Mouse (Mus musculus): ENCODE data around the gene 9330182O14Rik. TPM values are rescaled to one million over a fixed set of nuclear protein-coding genes. Genes with fewer than 3 reads are reported as not detected.
A peak's percentile ranks its signal among the peaks of the same experiment; 100 is the strongest.

Gene 9330182O14Rik
- not detected in 2 replicates for polyA plus RNA-seq (2015; fragmentation: Nextera tagmentation; extraction: Ambion mirVana)

GRCm38 (mm10) chr15:40134152-40134792 lies at the start of gene 9330182O14Rik:
Gene 9330182O14Rik (plus strand): TSS chr15:40134365.
- no peak within 1 kb of the TSS for H3K9ac ChIP-seq
- no peaks in the 10 kb centered on the region for H3K9me3 ChIP-seq (replicated peaks)
- H3K4me2 ChIP-seq = no peak within 1 kb of the TSS
- no peak within 1 kb of the TSS for H3K4me3 ChIP-seq
- no peaks in the 10 kb centered on the region for H3K27me3 ChIP-seq
- no peaks in the 10 kb centered on the region for H3K4me1 ChIP-seq
- H3K27ac ChIP-seq = no peak within 1 kb of the TSS
- 64% methylated on average over 10 of the region's 10 CpGs for WGBS
- ATAC-seq = no peak
- no peaks in the 10 kb centered on the region for H3K36me3 ChIP-seq (ENCODE audit: poor library complexity, severe bottlenecking)

GRCm38 (mm10) chr15:40103304-40103703 lies 30.9 kb upstream of the 9330182O14Rik start:
- Histone ChIP-seq H3K4me3 (no peak overlapping the region), H3K9me3 (replicated peaks) (no peaks in the 10 kb centered on the region), H3K9ac (no peak overlapping the region), H3K27ac (no peak overlapping the region), H3K27me3 (no peaks in the 10 kb centered on the region), H3K4me2 (no peak overlapping the region), H3K36me3 (ENCODE audit: poor library complexity, severe bottlenecking) (no peaks in the 10 kb centered on the region), H3K4me1 (no peaks in the 10 kb centered on the region)
- ATAC-seq = no peak
- WGBS = 92% methylated on average over 2 of the region's 2 CpGs

- H3K4me2 ChIP-seq = no peak overlapping the region
- no peak overlapping the region for H3K4me3 ChIP-seq
- no peaks in the 10 kb centered on the region for H3K9me3 ChIP-seq (replicated peaks)
- no peaks in the 10 kb centered on the region for H3K27me3 ChIP-seq
- no peaks in the 10 kb centered on the region for H3K4me1 ChIP-seq
- H3K9ac ChIP-seq = no peak overlapping the region
- WGBS = 89% methylated on average over 4 of the region's 4 CpGs
- H3K36me3 ChIP-seq (ENCODE audit: poor library complexity, severe bottlenecking) = no peaks in the 10 kb centered on the region
- no peak for ATAC-seq
- H3K27ac ChIP-seq = no peak overlapping the region
Observed at GRCm38 (mm10) chr15:40105712-40106111, 28.5 kb upstream of the 9330182O14Rik start.

- 8% methylated on average over 16 of the region's 18 CpGs for WGBS
- peak overlapping the region; percentile 65 for H3K4me2 ChIP-seq
- ATAC-seq = no peak; the same call in none of the 2 replicates
- peaks cover 19% of the 10 kb centered on the region for H3K4me1 ChIP-seq
- H3K27me3 ChIP-seq = peaks cover 18% of the 10 kb centered on the region
- peak overlapping the region; percentile 10; the same call in 1 of the 2 replicates for H3K27ac ChIP-seq
- no peaks in the 10 kb centered on the region for H3K9me3 ChIP-seq (replicated peaks)
- peak overlapping the region; percentile 27; the same call in 1 of the 2 replicates for H3K4me3 ChIP-seq
- peak overlapping the region; percentile 32; the same call in 1 of the 2 replicates for H3K9ac ChIP-seq
- H3K36me3 ChIP-seq (ENCODE audit: poor library complexity, severe bottlenecking) = no peaks in the 10 kb centered on the region
Observed at GRCm38 (mm10) chr15:40113888-40114576, 20.1 kb upstream of the 9330182O14Rik start.

- H3K27ac ChIP-seq = peak overlapping the region; percentile 76
- ATAC-seq = peak; percentile 89
- H3K4me1 ChIP-seq = peaks cover 19% of the 10 kb centered on the region
- H3K9me3 ChIP-seq (replicated peaks) = no peaks in the 10 kb centered on the region
- peak overlapping the region; percentile 32 for H3K9ac ChIP-seq
- peak overlapping the region; percentile 27 for H3K4me3 ChIP-seq
- 4% methylated on average over 22 of the region's 22 CpGs for WGBS
- H3K27me3 ChIP-seq = peaks cover 18% of the 10 kb centered on the region
- peak overlapping the region; percentile 65 for H3K4me2 ChIP-seq
- H3K36me3 ChIP-seq (ENCODE audit: poor library complexity, severe bottlenecking) = no peaks in the 10 kb centered on the region
Observed at GRCm38 (mm10) chr15:40114600-40115271, 19.4 kb upstream of the 9330182O14Rik start.

- 79% methylated on average over 3 of the region's 3 CpGs for WGBS
- Histone ChIP-seq H3K9ac (no peak overlapping the region), H3K4me1 (peaks cover 19% of the 10 kb centered on the region), H3K9me3 (replicated peaks) (no peaks in the 10 kb centered on the region), H3K36me3 (ENCODE audit: poor library complexity, severe bottlenecking) (no peaks in the 10 kb centered on the region), H3K4me2 (no peak overlapping the region), H3K27ac (no peak overlapping the region), H3K4me3 (no peak overlapping the region), H3K27me3 (peaks cover 18% of the 10 kb centered on the region)
- ATAC-seq = no peak
Observed at GRCm38 (mm10) chr15:40116396-40116795, 17.8 kb upstream of the 9330182O14Rik start.

- Histone ChIP-seq H3K4me1 (no peaks in the 10 kb centered on the region), H3K27me3 (no peaks in the 10 kb centered on the region), H3K9ac (no peak overlapping the region), H3K27ac (no peak overlapping the region), H3K4me2 (no peak overlapping the region), H3K4me3 (no peak overlapping the region), H3K36me3 (ENCODE audit: poor library complexity, severe bottlenecking) (no peaks in the 10 kb centered on the region), H3K9me3 (replicated peaks) (no peaks in the 10 kb centered on the region)
- 87% methylated on average over 9 of the region's 9 CpGs for WGBS
- ATAC-seq = no peak
Observed at GRCm38 (mm10) chr15:40124211-40124953, 9.8 kb upstream of the 9330182O14Rik start.

- Histone ChIP-seq H3K4me1 (no peaks in the 10 kb centered on the region), H3K4me2 (no peak overlapping the region), H3K9me3 (replicated peaks) (no peaks in the 10 kb centered on the region), H3K27me3 (no peaks in the 10 kb centered on the region), H3K9ac (no peak overlapping the region), H3K4me3 (no peak overlapping the region), H3K27ac (no peak overlapping the region), H3K36me3 (ENCODE audit: poor library complexity, severe bottlenecking) (no peaks in the 10 kb centered on the region)
- 53% methylated on average over 5 of the region's 5 CpGs for WGBS
- ATAC-seq = no peak
Observed at GRCm38 (mm10) chr15:40129496-40129895, 4.7 kb upstream of the 9330182O14Rik start.

- H3K9ac ChIP-seq = no peak overlapping the region
- WGBS = 18% methylated on average over 15 of the region's 15 CpGs
- no peaks in the 10 kb centered on the region for H3K36me3 ChIP-seq (ENCODE audit: poor library complexity, severe bottlenecking)
- H3K4me1 ChIP-seq = no peaks in the 10 kb centered on the region
- no peak overlapping the region for H3K4me3 ChIP-seq
- no peaks in the 10 kb centered on the region for H3K27me3 ChIP-seq
- H3K4me2 ChIP-seq = no peak overlapping the region
- no peaks in the 10 kb centered on the region for H3K9me3 ChIP-seq (replicated peaks)
- no peak overlapping the region for H3K27ac ChIP-seq
- ATAC-seq = peak; percentile 61
Observed at GRCm38 (mm10) chr15:40130880-40131478, 3.2 kb upstream of the 9330182O14Rik start.

- H3K9me3 ChIP-seq (replicated peaks) = no peaks in the 10 kb centered on the region
- 79% methylated on average over 4 of the region's 4 CpGs for WGBS
- H3K9ac ChIP-seq = no peak overlapping the region
- no peaks in the 10 kb centered on the region for H3K4me1 ChIP-seq
- no peaks in the 10 kb centered on the region for H3K27me3 ChIP-seq
- ATAC-seq = no peak
- no peak overlapping the region for H3K4me3 ChIP-seq
- no peak overlapping the region for H3K4me2 ChIP-seq
- H3K36me3 ChIP-seq (ENCODE audit: poor library complexity, severe bottlenecking) = no peaks in the 10 kb centered on the region
- H3K27ac ChIP-seq = no peak overlapping the region
Observed at GRCm38 (mm10) chr15:40132408-40132807, 1.8 kb upstream of the 9330182O14Rik start.

GRCm38 (mm10) chr15:40144221-40144620 lies 10.1 kb downstream of the 9330182O14Rik start:
- H3K36me3 ChIP-seq (ENCODE audit: poor library complexity, severe bottlenecking) = no peaks in the 10 kb centered on the region
- no peaks in the 10 kb centered on the region for H3K27me3 ChIP-seq
- H3K9me3 ChIP-seq (replicated peaks) = no peaks in the 10 kb centered on the region
- no peak overlapping the region for H3K4me2 ChIP-seq
- WGBS = 49% methylated on average over 7 of the region's 7 CpGs
- H3K27ac ChIP-seq = no peak overlapping the region
- H3K9ac ChIP-seq = no peak overlapping the region
- ATAC-seq = peak; percentile 77
- H3K4me1 ChIP-seq = no peaks in the 10 kb centered on the region
- H3K4me3 ChIP-seq = no peak overlapping the region
